9 mouse cellular contexts compared by ENCODE assay signal in the genomic region with DNA sequence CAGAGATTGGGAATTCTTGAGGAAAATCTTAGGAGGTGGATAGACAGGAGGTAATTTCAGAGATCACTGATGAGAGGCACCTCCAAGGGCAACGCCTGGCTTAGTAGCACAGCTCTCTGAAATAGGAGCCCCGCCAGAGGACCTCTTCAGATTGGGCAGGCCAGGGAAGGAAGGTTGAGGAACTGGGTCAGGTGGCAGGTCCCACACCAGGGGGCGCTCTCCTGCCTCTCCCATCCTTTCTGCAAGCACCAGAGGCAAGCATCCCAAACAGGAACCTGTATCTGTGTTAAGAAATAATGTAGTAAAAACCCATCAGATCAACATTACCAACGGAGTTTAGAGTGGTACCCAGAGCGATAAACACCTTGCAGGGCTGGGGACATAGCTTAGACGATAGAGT.
DNase-seq lines count a peak whose midpoint lies in the region; ATAC-seq and TF ChIP-seq lines count a peak whose summit lies in the region.
"Had no signal": no experiment of that assay in that cellular context is flagged by ENCODE, and none has a peak within 500 bp of the region (broad histone marks: within the 10 kb centered on the region; RNA-seq: fewer than 3 reads in every experiment).

No protein-coding gene starts in this region.

- TF ChIP-seq POLR2A in thymus, adult 2 months (IDR thresholded peaks at IDR 0.05; ENCODE audit: control insufficient read depth, extremely low read depth, insufficient read depth, low read length, poor library complexity): no peak

- ATAC-seq in hindbrain, embryonic 11.5 days (ENCODE audit: low FRiP score): no peak
- no peak for ATAC-seq in hindbrain, embryonic 16.5 days
- ATAC-seq in embryonic facial prominence, embryonic 11.5 days (replicated peaks; ENCODE audit: insufficient number of reproducible peaks, low FRiP score, low TSS enrichment, low read depth): no peak

- H3K27me3 ChIP-seq in hindbrain, embryonic 11.5 days (ENCODE audit: control insufficient read depth, insufficient read depth, low read length): no peaks in the 10 kb centered on the region
- H3K27me3 ChIP-seq in hindbrain, embryonic 16.5 days (replicated peaks; ENCODE audit: control insufficient read depth, insufficient read depth, low read length): no peaks in the 10 kb centered on the region
- no peaks in the 10 kb centered on the region for H3K27me3 ChIP-seq in thymus, adult 2 months (ENCODE audit: control insufficient read depth, insufficient read depth, low read length)
- no peaks in the 10 kb centered on the region for H3K27me3 ChIP-seq in embryonic facial prominence, embryonic 11.5 days (ENCODE audit: control insufficient read depth, insufficient read depth, low read length)
- H3K27me3 ChIP-seq: liver, embryonic 13.5 days had no signal

- H3K4me1 ChIP-seq in hindbrain, embryonic 11.5 days (replicated peaks; ENCODE audit: control insufficient read depth, insufficient read depth, low read length): no peaks in the 10 kb centered on the region
- H3K4me1 ChIP-seq in hindbrain, embryonic 16.5 days (ENCODE audit: control insufficient read depth, insufficient read depth, low read depth, low read length): no peaks in the 10 kb centered on the region
- no peaks in the 10 kb centered on the region for H3K4me1 ChIP-seq in thymus, adult 2 months (replicated peaks; ENCODE audit: control insufficient read depth, insufficient read depth, low read length)
- H3K4me1 ChIP-seq in embryonic facial prominence, embryonic 11.5 days (ENCODE audit: control insufficient read depth, insufficient read depth, low read length): no peaks in the 10 kb centered on the region
- H3K4me1 ChIP-seq: liver, embryonic 13.5 days had no signal

- DNase-seq in hindbrain, embryonic 11.5 days (ENCODE audit: low spot score): peak; percentile 62
- peak; percentile 44 for DNase-seq in thymus, adult 2 months
- no peak for DNase-seq in thymus, adult 18-20 months
- DNase-seq in adrenal gland, postnatal 36 days: peak; percentile 72 to 77
- peak; percentile 48 for DNase-seq in embryonic facial prominence, embryonic 11.5 days (ENCODE audit: low spot score)
- peak; percentile 60 for DNase-seq in mesoderm, embryonic 11.5 days (ENCODE audit: low read depth, low spot score)
- no peak for DNase-seq in gastrocnemius, postnatal 36 days
- DNase-seq: liver, embryonic 13.5 days had no signal

- no peak overlapping the region for H3K27ac ChIP-seq in hindbrain, embryonic 11.5 days (ENCODE audit: low read depth, low read length)
- no peak overlapping the region for H3K27ac ChIP-seq in hindbrain, embryonic 16.5 days (ENCODE audit: low read depth, low read length)
- H3K27ac ChIP-seq in thymus, adult 2 months (ENCODE audit: control insufficient read depth, insufficient read depth, low read length): no peak overlapping the region
- H3K27ac ChIP-seq in embryonic facial prominence, embryonic 11.5 days (replicated peaks; ENCODE audit: low read depth, low read length): no peak overlapping the region
- H3K27ac ChIP-seq: liver, embryonic 13.5 days had no signal

- no peaks in the 10 kb centered on the region for H3K9me3 ChIP-seq in hindbrain, embryonic 11.5 days (ENCODE audit: control insufficient read depth, low read length)
- H3K9me3 ChIP-seq in hindbrain, embryonic 16.5 days (ENCODE audit: control insufficient read depth, low read length): 0 out of 2 replicates have a peak, but pooled peaks cover 3% of the 10 kb centered on the region
- H3K9me3 ChIP-seq in embryonic facial prominence, embryonic 11.5 days (replicated peaks; ENCODE audit: control insufficient read depth, low read length): no peaks in the 10 kb centered on the region
- H3K9me3 ChIP-seq: liver, embryonic 13.5 days had no signal

- no peak overlapping the region for H3K4me3 ChIP-seq in hindbrain, embryonic 11.5 days (ENCODE audit: low read depth, low read length)
- H3K4me3 ChIP-seq in hindbrain, embryonic 16.5 days (ENCODE audit: low read length): no peak overlapping the region
- H3K4me3 ChIP-seq in thymus, adult 2 months (ENCODE audit: control insufficient read depth, insufficient read depth, low read length): no peak overlapping the region
- H3K4me3 ChIP-seq in embryonic facial prominence, embryonic 11.5 days (ENCODE audit: low read depth, low read length): no peak overlapping the region
- H3K4me3 ChIP-seq: liver, embryonic 13.5 days had no signal

- no peak overlapping the region for H3K4me2 ChIP-seq in hindbrain, embryonic 11.5 days (replicated peaks; ENCODE audit: low read depth, low read length)
- H3K4me2 ChIP-seq in hindbrain, embryonic 16.5 days (ENCODE audit: low read length): no peak overlapping the region
- H3K4me2 ChIP-seq in embryonic facial prominence, embryonic 11.5 days (ENCODE audit: low read depth, low read length): no peak overlapping the region
- H3K4me2 ChIP-seq: liver, embryonic 13.5 days had no signal

- intact Hi-C loops in gastrocnemius, postnatal 36 days (cut with DNase I): no loop called here

- 45% methylated on average over 6 of the region's 6 CpGs for WGBS in hindbrain, embryonic 11.5 days
- 51% methylated on average over 6 of the region's 6 CpGs for WGBS in hindbrain, embryonic 16.5 days
- 73% methylated on average over 6 of the region's 6 CpGs for WGBS in thymus, adult 2 months
- WGBS in embryonic facial prominence, embryonic 11.5 days: 46% methylated on average over 6 of the region's 6 CpGs

- H3K36me3 ChIP-seq in hindbrain, embryonic 11.5 days (ENCODE audit: control insufficient read depth, insufficient read depth, low read length): no peaks in the 10 kb centered on the region
- H3K36me3 ChIP-seq in hindbrain, embryonic 16.5 days (ENCODE audit: control insufficient read depth, insufficient read depth, low read length): no peaks in the 10 kb centered on the region
- H3K36me3 ChIP-seq in thymus, adult 2 months (ENCODE audit: control insufficient read depth, insufficient read depth, low read length): peaks cover 31% of the 10 kb centered on the region
- H3K36me3 ChIP-seq in embryonic facial prominence, embryonic 11.5 days (replicated peaks; ENCODE audit: control insufficient read depth, insufficient read depth, low read depth, low read length): no peaks in the 10 kb centered on the region
- H3K36me3 ChIP-seq: liver, embryonic 13.5 days had no signal

- H3K9ac ChIP-seq in hindbrain, embryonic 11.5 days (ENCODE audit: low read depth, low read length): no peak overlapping the region
- no peak overlapping the region for H3K9ac ChIP-seq in hindbrain, embryonic 16.5 days (ENCODE audit: low read depth, low read length)
- H3K9ac ChIP-seq in embryonic facial prominence, embryonic 11.5 days (replicated peaks; ENCODE audit: low read length): no peak overlapping the region
- H3K9ac ChIP-seq: liver, embryonic 13.5 days had no signal

- TF ChIP-seq CTCF in thymus, adult 2 months (IDR thresholded peaks at IDR 0.05; ENCODE audit: borderline replicate concordance, control insufficient read depth, extremely low read depth, insufficient read depth, low read length, poor library complexity): peak; percentile 54; the same call in 1 of the 2 replicates

Comparison
In these comparisons a context has a peak if more than half of its experiments do, and no peak if none do; other contexts are left out.
1. DNase-seq: peak in hindbrain, embryonic 11.5 days (single experiment), thymus, adult 2 months (single experiment), adrenal gland, postnatal 36 days (2 of 2), embryonic facial prominence, embryonic 11.5 days (single experiment) and mesoderm, embryonic 11.5 days (single experiment); none in thymus, adult 18-20 months (0 of 2) and gastrocnemius, postnatal 36 days (0 of 2).